Mouse (Mus musculus): Measurements from ENCODE around the gene Plekhg1. TPM values are rescaled to one million over a fixed set of nuclear protein-coding genes. Genes with fewer than 3 reads are reported as not detected.

Plekhg1 gene
- polyA plus RNA-seq, 1 experiment from 2014 or later = 17.5 TPM

- no peak overlapping the region for H3K27ac ChIP-seq (replicated peaks; ENCODE audit: low read depth, low read length)
- DNase-seq (ENCODE audit: low spot score) (peak; percentile 46), ATAC-seq (ENCODE audit: low read depth) (no peak)
- 67% methylated on average over 2 of the region's 2 CpGs for WGBS
- H3K4me1 ChIP-seq (ENCODE audit: control insufficient read depth, insufficient read depth, low read length) = no peaks in the 10 kb centered on the region; the same call in 1 of the 2 replicates
- H3K4me2 ChIP-seq (ENCODE audit: low read depth, low read length) = no peak overlapping the region
- H3K9ac ChIP-seq (ENCODE audit: low read depth, low read length) = no peak overlapping the region
- H3K9me3 ChIP-seq (ENCODE audit: control insufficient read depth, low read length) = no peaks in the 10 kb centered on the region
- H3K27me3 ChIP-seq (replicated peaks; ENCODE audit: control insufficient read depth, insufficient read depth, low read length) = no peaks in the 10 kb centered on the region
- H3K36me3 ChIP-seq (ENCODE audit: control insufficient read depth, insufficient read depth, low read length) = no peaks in the 10 kb centered on the region
- H3K4me3 ChIP-seq (ENCODE audit: low read depth, low read length) = no peak overlapping the region
These were observed 37.6 kb upstream of the Plekhg1 start for GRCm38 (mm10) chr10:3702585-3702984.

GRCm38 (mm10) chr10:3706231-3706630 lies 33.9 kb upstream of the Plekhg1 start:
- H3K4me1 ChIP-seq (ENCODE audit: control insufficient read depth, insufficient read depth, low read length) = no peaks in the 10 kb centered on the region
- no peak overlapping the region for H3K27ac ChIP-seq (replicated peaks; ENCODE audit: low read depth, low read length)
- ATAC-seq (ENCODE audit: low read depth) = no peak
- H3K4me2 ChIP-seq (ENCODE audit: low read depth, low read length) = no peak overlapping the region
- WGBS = 73% methylated on average over 4 of the region's 4 CpGs
- DNase-seq (ENCODE audit: low spot score) = no peak
- no peak overlapping the region for H3K9ac ChIP-seq (ENCODE audit: low read depth, low read length)
- H3K9me3 ChIP-seq (ENCODE audit: control insufficient read depth, low read length) = no peaks in the 10 kb centered on the region
- no peaks in the 10 kb centered on the region for H3K27me3 ChIP-seq (replicated peaks; ENCODE audit: control insufficient read depth, insufficient read depth, low read length)
- H3K4me3 ChIP-seq (ENCODE audit: low read depth, low read length) = no peak overlapping the region
- H3K36me3 ChIP-seq (ENCODE audit: control insufficient read depth, insufficient read depth, low read length) = no peaks in the 10 kb centered on the region

- ATAC-seq (ENCODE audit: low read depth) (no peak), DNase-seq (ENCODE audit: low spot score) (no peak)
These were observed 30.1 kb upstream of the Plekhg1 start for GRCm38 (mm10) chr10:3710081-3710480.

GRCm38 (mm10) chr10:3715302-3715943 lies 24.7 kb upstream of the Plekhg1 start:
- no peak overlapping the region for H3K27ac ChIP-seq (replicated peaks; ENCODE audit: low read depth, low read length)
- no peak for DNase-seq (ENCODE audit: low spot score)
- H3K36me3 ChIP-seq (ENCODE audit: control insufficient read depth, insufficient read depth, low read length) = no peaks in the 10 kb centered on the region
- no peak overlapping the region for H3K9ac ChIP-seq (ENCODE audit: low read depth, low read length)
- no peaks in the 10 kb centered on the region for H3K9me3 ChIP-seq (ENCODE audit: control insufficient read depth, low read length)
- H3K4me2 ChIP-seq (ENCODE audit: low read depth, low read length) = no peak overlapping the region
- ATAC-seq (ENCODE audit: low read depth) = no peak
- no peaks in the 10 kb centered on the region for H3K4me1 ChIP-seq (ENCODE audit: control insufficient read depth, insufficient read depth, low read length)
- no peaks in the 10 kb centered on the region for H3K27me3 ChIP-seq (replicated peaks; ENCODE audit: control insufficient read depth, insufficient read depth, low read length)
- no peak overlapping the region for H3K4me3 ChIP-seq (ENCODE audit: low read depth, low read length)
- 87% methylated on average over 3 of the region's 3 CpGs for WGBS

More at GRCm38 (mm10) chr10:3710081-3710480, 30.1 kb upstream of the Plekhg1 start:
- WGBS = 74% methylated on average over 3 of the region's 3 CpGs
- Histone ChIP-seq H3K36me3 (ENCODE audit: control insufficient read depth, insufficient read depth, low read length) (no peaks in the 10 kb centered on the region), H3K9me3 (ENCODE audit: control insufficient read depth, low read length) (no peaks in the 10 kb centered on the region), H3K4me3 (ENCODE audit: low read depth, low read length) (no peak overlapping the region), H3K4me2 (ENCODE audit: low read depth, low read length) (no peak overlapping the region), H3K4me1 (ENCODE audit: control insufficient read depth, insufficient read depth, low read length) (no peaks in the 10 kb centered on the region), H3K27me3 (replicated peaks; ENCODE audit: control insufficient read depth, insufficient read depth, low read length) (no peaks in the 10 kb centered on the region), H3K9ac (ENCODE audit: low read depth, low read length) (no peak overlapping the region), H3K27ac (replicated peaks; ENCODE audit: low read depth, low read length) (no peak overlapping the region)

- H3K4me3 ChIP-seq (ENCODE audit: low read depth, low read length) = no peak overlapping the region
- WGBS = 69% methylated on average over 16 of the region's 16 CpGs
- no peaks in the 10 kb centered on the region for H3K4me1 ChIP-seq (ENCODE audit: control insufficient read depth, insufficient read depth, low read length)
- DNase-seq (ENCODE audit: low spot score) (no peak), ATAC-seq (ENCODE audit: low read depth) (no peak)
- H3K27me3 ChIP-seq (replicated peaks; ENCODE audit: control insufficient read depth, insufficient read depth, low read length) = no peaks in the 10 kb centered on the region
- no peak overlapping the region for H3K4me2 ChIP-seq (ENCODE audit: low read depth, low read length)
- H3K9ac ChIP-seq (ENCODE audit: low read depth, low read length) = no peak overlapping the region
- no peak overlapping the region for H3K27ac ChIP-seq (replicated peaks; ENCODE audit: low read depth, low read length)
- no peaks in the 10 kb centered on the region for H3K9me3 ChIP-seq (ENCODE audit: control insufficient read depth, low read length)
- no peaks in the 10 kb centered on the region for H3K36me3 ChIP-seq (ENCODE audit: control insufficient read depth, insufficient read depth, low read length)
These were observed 21.9 kb upstream of the Plekhg1 start for GRCm38 (mm10) chr10:3718021-3718865.

- Histone ChIP-seq H3K4me1 (ENCODE audit: control insufficient read depth, insufficient read depth, low read length) (no peaks in the 10 kb centered on the region), H3K4me2 (ENCODE audit: low read depth, low read length) (no peak overlapping the region), H3K36me3 (ENCODE audit: control insufficient read depth, insufficient read depth, low read length) (no peaks in the 10 kb centered on the region), H3K4me3 (ENCODE audit: low read depth, low read length) (no peak overlapping the region), H3K9me3 (ENCODE audit: control insufficient read depth, low read length) (no peaks in the 10 kb centered on the region), H3K27ac (replicated peaks; ENCODE audit: low read depth, low read length) (no peak overlapping the region), H3K27me3 (replicated peaks; ENCODE audit: control insufficient read depth, insufficient read depth, low read length) (no peaks in the 10 kb centered on the region), H3K9ac (ENCODE audit: low read depth, low read length) (no peak overlapping the region)
- WGBS = 84% methylated on average over 2 of the region's 2 CpGs
- DNase-seq (ENCODE audit: low spot score) (no peak), ATAC-seq (ENCODE audit: low read depth) (no peak)
These were observed 19.9 kb upstream of the Plekhg1 start for GRCm38 (mm10) chr10:3720296-3720695.

- DNase-seq (ENCODE audit: low spot score) (no peak), ATAC-seq (ENCODE audit: low read depth) (no peak)
- Histone ChIP-seq H3K4me3 (ENCODE audit: low read depth, low read length) (no peak overlapping the region), H3K36me3 (ENCODE audit: control insufficient read depth, insufficient read depth, low read length) (no peaks in the 10 kb centered on the region), H3K4me1 (ENCODE audit: control insufficient read depth, insufficient read depth, low read length) (no peaks in the 10 kb centered on the region), H3K27ac (replicated peaks; ENCODE audit: low read depth, low read length) (no peak overlapping the region), H3K9me3 (ENCODE audit: control insufficient read depth, low read length) (no peaks in the 10 kb centered on the region), H3K9ac (ENCODE audit: low read depth, low read length) (no peak overlapping the region), H3K27me3 (replicated peaks; ENCODE audit: control insufficient read depth, insufficient read depth, low read length) (no peaks in the 10 kb centered on the region), H3K4me2 (ENCODE audit: low read depth, low read length) (no peak overlapping the region)
- WGBS = 44% methylated on average over 2 of the region's 2 CpGs
These were observed 17.8 kb upstream of the Plekhg1 start for GRCm38 (mm10) chr10:3722339-3722738.

GRCm38 (mm10) chr10:3724665-3725064 lies 15.5 kb upstream of the Plekhg1 start:
- Histone ChIP-seq H3K9me3 (ENCODE audit: control insufficient read depth, low read length) (no peaks in the 10 kb centered on the region), H3K9ac (ENCODE audit: low read depth, low read length) (no peak overlapping the region), H3K4me3 (ENCODE audit: low read depth, low read length) (no peak overlapping the region), H3K4me1 (ENCODE audit: control insufficient read depth, insufficient read depth, low read length) (no peaks in the 10 kb centered on the region), H3K27me3 (replicated peaks; ENCODE audit: control insufficient read depth, insufficient read depth, low read length) (no peaks in the 10 kb centered on the region), H3K4me2 (ENCODE audit: low read depth, low read length) (no peak overlapping the region), H3K36me3 (ENCODE audit: control insufficient read depth, insufficient read depth, low read length) (no peaks in the 10 kb centered on the region), H3K27ac (replicated peaks; ENCODE audit: low read depth, low read length) (no peak overlapping the region)
- no peak for DNase-seq (ENCODE audit: low spot score)
- WGBS = 67% methylated on average over 1 of the region's 1 CpGs
- no peak for ATAC-seq (ENCODE audit: low read depth)

Measured in embryonic facial prominence, embryonic 14.5 days (tissue).